Mouse (Mus musculus): ENCODE measurements around the gene Gpr137c.

DNA sequence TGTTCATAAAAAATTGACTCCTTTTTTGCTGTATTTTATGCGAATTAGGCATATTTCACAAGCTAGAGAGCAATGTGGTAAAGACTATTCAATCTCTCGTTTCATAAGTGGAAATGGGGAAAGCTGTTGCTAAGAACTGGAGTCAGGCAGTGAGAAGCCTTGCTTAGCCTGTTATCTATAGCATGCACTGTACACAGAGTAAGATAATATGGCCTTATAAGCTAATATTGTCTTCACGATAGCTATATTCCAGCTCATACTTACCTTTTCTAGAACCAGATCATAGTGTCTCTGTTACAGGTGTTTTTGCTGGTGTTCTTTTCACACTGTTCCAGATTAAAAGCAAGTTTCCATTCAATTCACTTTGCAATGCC, 99.7 kb downstream of the Gpr137c start:
- no peak for TF ChIP-seq POLR2A (IDR thresholded peaks at IDR 0.05; ENCODE audit: borderline replicate concordance, insufficient read depth, low read length)
- no peak for TF ChIP-seq CTCF (IDR thresholded peaks at IDR 0.05; ENCODE audit: borderline replicate concordance, insufficient read depth, low read depth, low read length)

Measured in cerebellum, adult 2 months (tissue).